Mouse (Mus musculus) kidney, postnatal 0 days (tissue): ENCODE data around the gene Atp2a2. TPM values are rescaled to one million over a fixed set of nuclear protein-coding genes. Genes with fewer than 3 reads are reported as not detected.

Experiments used
- ATAC-seq: fragments of 200-750 bp; cut with Nextera tagmentation; replicated peaks from 2 replicates; pipeline ENCODE4 v1.8.0; 2017; ENCODE audit warnings: low read depth, moderate number of reproducible peaks, moderate TSS enrichment, moderate library complexity; ENCODE audit not compliant: low FRiP score
- DNase-seq: peaks from one replicate; pipeline ENCODE4 v3.0.0-alpha.2; 2016; ENCODE audit warnings: low spot score
- H3K27ac ChIP-seq: fragments of 300-500 bp; sonication (generic); 2 replicates; pipeline ENCODE4 v1.5.1; 2014; ENCODE audit warnings: mild to moderate bottlenecking
- H3K27me3 ChIP-seq: fragments of 300-500 bp; sonication (generic); 2 replicates; pipeline ENCODE4 v1.6.1; 2014; ENCODE audit warnings: low read length, mixed read lengths; ENCODE audit not compliant: insufficient read depth
- H3K36me3 ChIP-seq: fragments of 300-500 bp; sonication (generic); 2 replicates; pipeline ENCODE4 v1.6.1; 2014; ENCODE audit warnings: low read length, mixed read lengths; ENCODE audit not compliant: insufficient read depth
- H3K4me1 ChIP-seq: fragments of 300-500 bp; sonication (generic); replicated peaks from 2 replicates; pipeline ENCODE4 v1.6.1; 2014; ENCODE audit warnings: antibody characterized with exemption, low read length, mixed read lengths; ENCODE audit not compliant: insufficient read depth
- H3K4me2 ChIP-seq: fragments of 300-500 bp; sonication (generic); 2 replicates; pipeline ENCODE4 v1.6.1; 2014; ENCODE audit warnings: mild to moderate bottlenecking, low read length, moderate library complexity, mixed read lengths
- H3K4me3 ChIP-seq: fragments of 300-500 bp; sonication (generic); replicated peaks from 2 replicates; pipeline ENCODE4 v1.5.1; 2014; ENCODE audit warnings: low read depth, low read length
- H3K9ac ChIP-seq: fragments of 300-500 bp; sonication (generic); 2 replicates; pipeline ENCODE4 v1.6.1; 2014; ENCODE audit warnings: low read depth, low read length
- H3K9me3 ChIP-seq: fragments of 300-500 bp; sonication (generic); replicated peaks from 2 replicates; pipeline ENCODE4 v1.6.1; 2016; ENCODE audit warnings: low read length, inconsistent platforms, mixed read lengths
- CTCF ChIP-seq: IDR thresholded peaks from 2 replicates; pipeline ENCODE4 v1.5.1; 2016; ENCODE audit warnings: antibody characterized with exemption, low read depth, mild to moderate bottlenecking, moderate library complexity
- WGBS: fragments of 180-500 bp; shearing (Covaris S2); extraction: QIAGEN DNeasy Blood & Tissue Kit; methylation state at CpG from one replicate; pipeline ENCODE4 v1.1.7; 2014; 5-methylcytosine and 5-hydroxymethylcytosine counted together
- polyA plus RNA-seq: library from polyadenylated mRNA; unstranded; fragments of >200 nt; fragmentation: Nextera tagmentation; extraction: Ambion mirVana; gene quantifications from 2 replicates; pipeline ENCODE4 v1.2.1, GENCODE M21; 2015

Gene Atp2a2
- polyA plus RNA-seq, 1 experiment from 2014 or later, result 38.5 TPM

- WGBS, result 72% methylated on average over 11 of the region's 11 CpGs
- Histone ChIP-seq H3K27ac (no peak overlapping the region), H3K4me3 (no peak overlapping the region), H3K9ac (no peak overlapping the region), H3K36me3 (no peaks in the 10 kb centered on the region), H3K4me1 (peaks cover 23% of the 10 kb centered on the region), H3K27me3 (no peaks in the 10 kb centered on the region), H3K4me2 (no peak overlapping the region), H3K9me3 (no peaks in the 10 kb centered on the region)
- no peak for ATAC-seq
- no peak for DNase-seq
- TF ChIP-seq CTCF, result no peak
These were observed 14.2 kb upstream of the Atp2a2 start for GRCm38 (mm10) chr5:122516029-122516730.

GRCm38 (mm10) chr5:122514127-122514521 is 12.1 kb upstream of the Atp2a2 start:
- no peak overlapping the region for H3K4me2 ChIP-seq
- no peaks in the 10 kb centered on the region for H3K27me3 ChIP-seq
- TF ChIP-seq CTCF, result no peak
- no peak overlapping the region for H3K27ac ChIP-seq
- no peaks in the 10 kb centered on the region for H3K9me3 ChIP-seq
- H3K4me3 ChIP-seq, result no peak overlapping the region
- WGBS, result 40% methylated on average over 8 of the region's 8 CpGs
- H3K4me1 ChIP-seq, result peaks cover 35% of the 10 kb centered on the region
- ATAC-seq, result no peak
- no peaks in the 10 kb centered on the region for H3K36me3 ChIP-seq
- no peak for DNase-seq
- H3K9ac ChIP-seq, result 0 out of 2 replicates have a peak overlapping the region, but pooled peaks have one; percentile 15

- H3K4me2 ChIP-seq, result no peak overlapping the region
- H3K27ac ChIP-seq, result no peak overlapping the region
- 0 out of 2 replicates have a peak overlapping the region, but pooled peaks have one; percentile 15 for H3K9ac ChIP-seq
- DNase-seq (no peak), ATAC-seq (no peak)
- no peaks in the 10 kb centered on the region for H3K9me3 ChIP-seq
- H3K36me3 ChIP-seq, result no peaks in the 10 kb centered on the region
- WGBS, result 46% methylated on average over 23 of the region's 23 CpGs
- TF ChIP-seq CTCF, result no peak
- H3K4me3 ChIP-seq, result no peak overlapping the region
- H3K4me1 ChIP-seq, result peaks cover 30% of the 10 kb centered on the region
- H3K27me3 ChIP-seq, result no peaks in the 10 kb centered on the region
These were observed 11.5 kb upstream of the Atp2a2 start for GRCm38 (mm10) chr5:122513421-122514126.

GRCm38 (mm10) chr5:122512011-122512410 is 10.0 kb upstream of the Atp2a2 start:
- DNase-seq (no peak), ATAC-seq (no peak)
- Histone ChIP-seq H3K9me3 (no peaks in the 10 kb centered on the region), H3K9ac (no peak overlapping the region), H3K27me3 (no peaks in the 10 kb centered on the region), H3K4me1 (peaks cover 26% of the 10 kb centered on the region), H3K27ac (no peak overlapping the region), H3K4me3 (no peak overlapping the region), H3K36me3 (no peaks in the 10 kb centered on the region), H3K4me2 (no peak overlapping the region)
- TF ChIP-seq CTCF, result no peak
- 62% methylated on average over 6 of the region's 6 CpGs for WGBS

- DNase-seq (no peak), ATAC-seq (no peak; the same call in 1 of the 2 replicates)
- WGBS, result 23% methylated on average over 9 of the region's 9 CpGs
- Histone ChIP-seq H3K4me2 (no peak overlapping the region), H3K4me1 (peaks cover 26% of the 10 kb centered on the region), H3K27ac (0 out of 2 replicates have a peak overlapping the region, but pooled peaks have one; percentile 15), H3K4me3 (no peak overlapping the region), H3K9me3 (no peaks in the 10 kb centered on the region), H3K27me3 (no peaks in the 10 kb centered on the region), H3K36me3 (no peaks in the 10 kb centered on the region), H3K9ac (no peak overlapping the region)
- no peak for TF ChIP-seq CTCF
These were observed 9.4 kb upstream of the Atp2a2 start for GRCm38 (mm10) chr5:122511405-122511804.

GRCm38 (mm10) chr5:122510651-122511157 is 8.7 kb upstream of the Atp2a2 start:
- H3K9ac ChIP-seq, result no peak overlapping the region
- 0 out of 2 replicates have a peak overlapping the region, but pooled peaks have one; percentile 15 for H3K27ac ChIP-seq

More at GRCm38 (mm10) chr5:122510651-122511157, 8.7 kb upstream of the Atp2a2 start:
- ATAC-seq, result no peak; the same call in 1 of the 2 replicates
- Histone ChIP-seq H3K27me3 (no peaks in the 10 kb centered on the region), H3K4me2 (peak overlapping the region; percentile 40), H3K36me3 (no peaks in the 10 kb centered on the region), H3K4me3 (no peak overlapping the region), H3K4me1 (peaks cover 26% of the 10 kb centered on the region), H3K9me3 (no peaks in the 10 kb centered on the region)
- DNase-seq, result peak; percentile 71
- WGBS, result 12% methylated on average over 17 of the region's 17 CpGs
- TF ChIP-seq CTCF, result no peak
